ENCODE assay signal across 13 mouse cellular contexts in genomic region chr4:41028272-41028671, GRCm38 (mm10). TPM values are rescaled to one million over a fixed set of nuclear protein-coding genes. Genes with fewer than 3 reads are reported as not detected.
DNase-seq lines count a peak whose midpoint lies in the region; ATAC-seq and TF ChIP-seq lines count a peak whose summit lies in the region.
"Had no signal": no experiment of that assay in that cellular context is flagged by ENCODE, and none has a peak within 500 bp of the region (broad histone marks: within the 10 kb centered on the region; RNA-seq: fewer than 3 reads in every experiment).

No protein-coding gene starts in this region.

- H3K27me3 ChIP-seq in liver, postnatal 0 days (ENCODE audit: insufficient read depth, low read length), result no peaks in the 10 kb centered on the region
- H3K27me3 ChIP-seq: forebrain, embryonic 13.5 days had no signal

- 69% methylated on average over 4 of the region's 4 CpGs for whole genome bisulfite sequencing in liver, postnatal 0 days (ENCODE audit: insufficient replicate concordance)

- no peak overlapping the region for H3K4me3 ChIP-seq in liver, postnatal 0 days (ENCODE audit: low read depth, low read length)
- H3K4me3 ChIP-seq: forebrain, embryonic 13.5 days had no signal

- no peak overlapping the region for H3K4me2 ChIP-seq in liver, postnatal 0 days (ENCODE audit: low read depth, low read length)
- H3K4me2 ChIP-seq: forebrain, embryonic 13.5 days had no signal

- ATAC-seq in liver, postnatal 0 days, result peak; percentile 40
- ATAC-seq in erythroid progenitor cell, adult 5-6 weeks (replicated peaks; ENCODE audit: low FRiP score, poor library complexity, severe bottlenecking), result peak; percentile 55; the same call in 1 of the 2 replicates
- ATAC-seq: forebrain, embryonic 13.5 days had no signal

- H3K9ac ChIP-seq in liver, postnatal 0 days (replicated peaks), result no peak overlapping the region
- H3K9ac ChIP-seq: forebrain, embryonic 13.5 days had no signal

- DNase-seq in embryo, embryonic 10 days (ENCODE audit: low spot score), result peak; percentile 15
- no peak for DNase-seq in embryo, embryonic 9.5 days (ENCODE audit: extremely low spot score)
- no peak for DNase-seq in liver, postnatal 0 days
- DNase-seq in liver (no peak), MEL-GATA-1-ER (ENCODE audit: extremely low read depth, low read depth) (peak; percentile 26)
- no peak for DNase-seq in layer of hippocampus, adult 11-12 months (ENCODE audit: low spot score)
- DNase-seq in layer of hippocampus, adult 9-11 months, result no peak
- DNase-seq: cerebellum, postnatal 36 days; lung, adult 18-20 months had no signal

- H3K36me3 ChIP-seq in liver, postnatal 0 days (replicated peaks; ENCODE audit: insufficient read depth, low read length), result peaks cover 17% of the 10 kb centered on the region; the same call in 1 of the 2 replicates

- H3K4me1 ChIP-seq in liver, postnatal 0 days (ENCODE audit: insufficient read depth), result 0 out of 2 replicates have a peak, but pooled peaks cover 2% of the 10 kb centered on the region
- H3K4me1 ChIP-seq: forebrain, embryonic 13.5 days had no signal

- no peak overlapping the region for H3K27ac ChIP-seq in liver, postnatal 0 days (ENCODE audit: low read depth)
- H3K27ac ChIP-seq: forebrain, embryonic 13.5 days had no signal

- H3K9me3 ChIP-seq in liver, postnatal 0 days (ENCODE audit: low read length), result no peaks in the 10 kb centered on the region
- H3K9me3 ChIP-seq: forebrain, embryonic 13.5 days had no signal

- TF ChIP-seq EP300 in liver, postnatal 0 days (IDR thresholded peaks at IDR 0.05; ENCODE audit: low read depth), result no peak

- peak; percentile 59 for TF ChIP-seq CTCF in liver, postnatal 0 days (IDR thresholded peaks at IDR 0.05; ENCODE audit: low read depth)

RNA-seq across cellular contexts. Expression of gene Aqp7, which starts 19.7 kb away (rescaled TPM):
- 2.1 and 2.3 TPM in 2 replicates for polyA plus RNA-seq in liver, postnatal 0 days (2015; fragmentation: Nextera tagmentation; extraction: Ambion mirVana)
- not detected in 2 replicates for total RNA-seq in erythroid progenitor cell, adult 5-6 weeks (2015; ENCODE audit: low replicate concordance)
- total RNA-seq in erythroid progenitor cell, adult 5-6 weeks (2017; ENCODE audit: low replicate concordance), result not detected in 2 replicates
- total RNA-seq: left cerebral cortex, adult 8-10 months; monocyte, adult 5-6 weeks had no signal
- polyA plus RNA-seq: forebrain, embryonic 13.5 days had no signal

RNA-seq across cellular contexts. Expression of gene Nfx1, which starts 57.6 kb away (rescaled TPM):
- polyA plus RNA-seq in liver, postnatal 0 days (2015; fragmentation: Nextera tagmentation; extraction: Ambion mirVana), result 18.2 and 19.4 TPM in 2 replicates
- 28.8 and 46.5 TPM in 2 replicates for total RNA-seq in erythroid progenitor cell, adult 5-6 weeks (2015; ENCODE audit: low replicate concordance)
- total RNA-seq in erythroid progenitor cell, adult 5-6 weeks (2017; ENCODE audit: low replicate concordance), result 45.1 and 51.8 TPM in 2 replicates

Comparison
In these comparisons a context has a peak if more than half of its experiments do, and no peak if none do; other contexts are left out.
1. DNase-seq: peak in embryo, embryonic 10 days (single experiment) and MEL-GATA-1-ER (single experiment); none in embryo, embryonic 9.5 days (single experiment), liver, postnatal 0 days (single experiment), liver (single experiment), layer of hippocampus, adult 11-12 months (single experiment) and layer of hippocampus, adult 9-11 months (single experiment).